21 mouse cellular contexts compared by ENCODE assay signal in the genomic region with DNA sequence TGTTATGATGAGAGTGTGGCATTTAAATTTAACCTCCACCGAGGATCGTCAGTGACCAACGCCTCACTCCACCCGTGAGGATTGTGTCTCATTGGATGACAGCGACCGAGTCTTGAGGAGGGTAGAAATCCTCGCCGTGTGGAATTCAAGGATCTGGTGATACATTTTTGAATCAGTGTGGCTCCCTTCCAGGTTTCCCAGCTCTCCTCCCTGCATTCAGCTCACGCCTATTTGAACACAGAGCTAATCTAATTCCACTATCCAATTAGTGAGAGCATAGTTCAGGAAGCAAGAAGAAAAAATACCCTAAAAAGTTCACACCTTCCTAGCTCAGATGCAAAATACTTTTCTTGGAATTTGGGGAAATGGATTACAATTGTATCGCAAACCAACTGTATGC.
A peak's percentile ranks its signal among the peaks of the same experiment; 100 is the strongest.
DNase-seq lines count a peak whose midpoint lies in the region; ATAC-seq and TF ChIP-seq lines count a peak whose summit lies in the region.
"Had no signal": no experiment of that assay in that cellular context is flagged by ENCODE, and none has a peak within 500 bp of the region (broad histone marks: within the 10 kb centered on the region; RNA-seq: fewer than 3 reads in every experiment).

No protein-coding gene starts in this region.

- no peak overlapping the region for H3K4me2 ChIP-seq in hindbrain, postnatal 0 days (ENCODE audit: low read depth, low read length)
- H3K4me2 ChIP-seq in hindbrain, embryonic 16.5 days (ENCODE audit: low read length), result no peak overlapping the region
- no peak overlapping the region for H3K4me2 ChIP-seq in neural tube, embryonic 15.5 days
- H3K4me2 ChIP-seq: hindbrain, embryonic 12.5 days; intestine, embryonic 15.5 days had no signal

- H3K4me1 ChIP-seq in hindbrain, postnatal 0 days (ENCODE audit: insufficient read depth, low read length), result no peaks in the 10 kb centered on the region; the same call in 1 of the 2 replicates
- H3K4me1 ChIP-seq in hindbrain, embryonic 16.5 days (ENCODE audit: control insufficient read depth, insufficient read depth, low read depth, low read length), result no peaks in the 10 kb centered on the region; the same call in 1 of the 2 replicates
- H3K4me1 ChIP-seq in neural tube, embryonic 15.5 days, result no peaks in the 10 kb centered on the region
- H3K4me1 ChIP-seq: embryonic facial prominence, embryonic 10.5 days; heart, embryonic 10.5 days; hindbrain, embryonic 12.5 days; intestine, embryonic 15.5 days had no signal

- no peak overlapping the region for H3K9ac ChIP-seq in hindbrain, postnatal 0 days (replicated peaks; ENCODE audit: low read length)
- no peak overlapping the region for H3K9ac ChIP-seq in hindbrain, embryonic 16.5 days (ENCODE audit: low read depth, low read length)
- H3K9ac ChIP-seq in neural tube, embryonic 15.5 days (replicated peaks), result no peak overlapping the region
- H3K9ac ChIP-seq: hindbrain, embryonic 12.5 days; intestine, embryonic 15.5 days had no signal

- no peak for TF ChIP-seq CTCF in hindbrain, postnatal 0 days (IDR thresholded peaks at IDR 0.05; ENCODE audit: low read depth)

- no peak overlapping the region for H3K27ac ChIP-seq in hindbrain, postnatal 0 days
- H3K27ac ChIP-seq in hindbrain, embryonic 16.5 days (ENCODE audit: low read depth, low read length), result no peak overlapping the region
- H3K27ac ChIP-seq in neural tube, embryonic 15.5 days (replicated peaks), result 0 out of 2 replicates have a peak overlapping the region, but pooled peaks have one; percentile 9
- H3K27ac ChIP-seq: embryonic facial prominence, embryonic 10.5 days; heart, embryonic 10.5 days; hindbrain, embryonic 12.5 days; intestine, embryonic 15.5 days had no signal

- DNase-seq in cerebellum, postnatal 14 days, result peak; percentile 33 to 48
- DNase-seq in hindbrain, postnatal 0 days (ENCODE audit: low spot score), result peak; percentile 62
- DNase-seq in neural tube, embryonic 10.5 days (ENCODE audit: extremely low spot score, low spot score), result no peak
- DNase-seq in layer of hippocampus, postnatal 25 days (ENCODE audit: extremely low spot score in 1 of 2, low spot score in 1 of 2), result no peak
- no peak for DNase-seq in testis, postnatal 14 days (ENCODE audit: low spot score)
- DNase-seq: adrenal gland, postnatal 14 days; cerebellum, adult 11 months; cerebellum, adult 8-10 months; gastrocnemius, postnatal 10 days; heart, adult 18-20 months; heart, postnatal 10 days; heart, postnatal 4 days had no signal

- no peak overlapping the region for H3K4me3 ChIP-seq in hindbrain, postnatal 0 days (ENCODE audit: low read length)
- H3K4me3 ChIP-seq in hindbrain, embryonic 16.5 days (ENCODE audit: low read length), result no peak overlapping the region
- H3K4me3 ChIP-seq in neural tube, embryonic 15.5 days (replicated peaks), result no peak overlapping the region
- H3K4me3 ChIP-seq: embryonic facial prominence, embryonic 10.5 days; heart, embryonic 10.5 days; hindbrain, embryonic 12.5 days; intestine, embryonic 15.5 days had no signal

- no peak for ATAC-seq in cerebellum, adult (ENCODE audit: insufficient number of reproducible peaks, low FRiP score, low TSS enrichment)
- 0 out of 2 replicates have a peak, but pooled peaks have one; percentile 15 for ATAC-seq in hindbrain, postnatal 0 days
- no peak for ATAC-seq in hindbrain, embryonic 16.5 days
- no peak for ATAC-seq in neural tube, embryonic 15.5 days (ENCODE audit: low FRiP score)
- ATAC-seq: activated CD4-positive, CD25-positive, alpha-beta regulatory T cell, adult 4 months; intestine, embryonic 15.5 days; Patski had no signal

- no peaks in the 10 kb centered on the region for H3K27me3 ChIP-seq in hindbrain, postnatal 0 days (ENCODE audit: insufficient read depth, low read length)
- no peaks in the 10 kb centered on the region for H3K27me3 ChIP-seq in hindbrain, embryonic 16.5 days (replicated peaks; ENCODE audit: control insufficient read depth, insufficient read depth, low read length)
- H3K27me3 ChIP-seq in neural tube, embryonic 15.5 days (replicated peaks), result no peaks in the 10 kb centered on the region
- H3K27me3 ChIP-seq: hindbrain, embryonic 12.5 days; intestine, embryonic 15.5 days; Patski had no signal

- H3K36me3 ChIP-seq in hindbrain, postnatal 0 days (ENCODE audit: insufficient read depth, low read length), result no peaks in the 10 kb centered on the region
- H3K36me3 ChIP-seq in hindbrain, embryonic 16.5 days (ENCODE audit: control insufficient read depth, insufficient read depth, low read length), result no peaks in the 10 kb centered on the region
- H3K36me3 ChIP-seq in neural tube, embryonic 15.5 days, result no peaks in the 10 kb centered on the region
- H3K36me3 ChIP-seq: embryonic facial prominence, embryonic 10.5 days; heart, embryonic 10.5 days; hindbrain, embryonic 12.5 days; intestine, embryonic 15.5 days had no signal

- 53% methylated on average over 10 of the region's 10 CpGs for WGBS in hindbrain, postnatal 0 days
- WGBS in hindbrain, embryonic 16.5 days, result 67% methylated on average over 10 of the region's 10 CpGs
- WGBS in neural tube, embryonic 15.5 days, result 85% methylated on average over 10 of the region's 10 CpGs

- H3K9me3 ChIP-seq in hindbrain, postnatal 0 days (ENCODE audit: low read length), result no peaks in the 10 kb centered on the region
- no peaks in the 10 kb centered on the region for H3K9me3 ChIP-seq in hindbrain, embryonic 16.5 days (ENCODE audit: control insufficient read depth, low read length)
- no peaks in the 10 kb centered on the region for H3K9me3 ChIP-seq in neural tube, embryonic 15.5 days (replicated peaks)
- H3K9me3 ChIP-seq: embryonic facial prominence, embryonic 10.5 days; heart, embryonic 10.5 days; hindbrain, embryonic 12.5 days; intestine, embryonic 15.5 days had no signal

Comparison
In these comparisons a context has a peak if more than half of its experiments do, and no peak if none do; other contexts are left out.
1. DNase-seq: peak in cerebellum, postnatal 14 days (2 of 2) and hindbrain, postnatal 0 days (single experiment); none in neural tube, embryonic 10.5 days (single experiment), layer of hippocampus, postnatal 25 days (0 of 2) and testis, postnatal 14 days (single experiment).